Mouse (Mus musculus) gastrocnemius, adult 8-10 months (tissue): Measurements from ENCODE around the gene Tmem54. TPM values are rescaled to one million over a fixed set of nuclear protein-coding genes. Genes with fewer than 3 reads are reported as not detected.

Experiments
- DNase-seq, 2 experiments: peaks; one replicate each; pipeline ENCODE4 v3.0.0; 2022; ENCODE audit warnings: low spot score in 2 of 2
- total RNA-seq, 4 experiments: library from RNA; stranded (reverse); gene quantifications; 2 replicates each; pipeline ENCODE4 v1.2.4; 2022

Gene Tmem54
- total RNA-seq, 4 experiments from 2014 or later: not detected

DNA sequence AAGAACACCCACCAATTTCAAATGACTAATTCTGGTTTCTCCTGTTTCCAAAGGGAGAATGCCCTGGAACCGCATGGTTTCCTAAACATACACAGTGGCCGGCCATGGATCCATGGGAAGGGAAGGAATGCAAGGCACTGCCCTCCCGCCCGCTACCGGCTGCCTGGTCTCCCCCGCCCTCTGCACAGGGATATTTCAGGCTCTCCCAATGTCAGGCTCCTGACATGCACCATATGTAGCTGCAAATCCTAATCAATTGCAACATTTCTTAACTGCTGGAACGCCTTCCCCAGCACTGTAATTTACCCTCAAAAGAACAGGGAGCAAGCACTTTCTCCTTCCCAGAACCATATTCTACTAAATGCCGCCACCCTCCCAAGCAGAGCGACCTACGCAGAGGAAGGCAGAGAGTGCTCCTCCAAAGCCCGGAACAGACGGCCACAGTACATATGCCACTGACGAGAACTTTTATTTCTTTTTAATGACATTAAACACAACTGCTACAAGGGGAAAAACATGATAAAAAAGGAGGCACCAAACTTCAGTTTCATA is 42.3 kb downstream of the Tmem54 start:
- no peak for DNase-seq

DNA sequence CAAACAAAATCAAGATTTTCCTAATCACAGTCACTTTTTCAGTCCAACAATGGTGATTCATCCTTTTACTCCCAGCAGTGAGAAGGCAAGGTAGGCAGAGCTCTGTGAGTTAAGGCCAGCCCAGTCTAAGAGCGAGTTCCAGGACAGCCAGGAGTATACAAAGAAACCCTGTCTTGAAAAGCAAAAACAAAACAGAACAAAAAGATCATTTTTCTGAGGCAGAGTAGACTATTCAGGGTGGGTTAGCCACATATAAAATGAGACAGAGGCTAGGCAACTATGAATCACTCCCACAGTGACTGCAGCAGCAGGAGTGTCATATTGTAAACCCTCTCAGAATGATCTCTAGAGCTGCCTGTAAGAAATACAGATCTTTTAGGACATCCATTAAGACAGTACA is 44.0 kb downstream of the Tmem54 start:
- DNase-seq: no peak

DNA sequence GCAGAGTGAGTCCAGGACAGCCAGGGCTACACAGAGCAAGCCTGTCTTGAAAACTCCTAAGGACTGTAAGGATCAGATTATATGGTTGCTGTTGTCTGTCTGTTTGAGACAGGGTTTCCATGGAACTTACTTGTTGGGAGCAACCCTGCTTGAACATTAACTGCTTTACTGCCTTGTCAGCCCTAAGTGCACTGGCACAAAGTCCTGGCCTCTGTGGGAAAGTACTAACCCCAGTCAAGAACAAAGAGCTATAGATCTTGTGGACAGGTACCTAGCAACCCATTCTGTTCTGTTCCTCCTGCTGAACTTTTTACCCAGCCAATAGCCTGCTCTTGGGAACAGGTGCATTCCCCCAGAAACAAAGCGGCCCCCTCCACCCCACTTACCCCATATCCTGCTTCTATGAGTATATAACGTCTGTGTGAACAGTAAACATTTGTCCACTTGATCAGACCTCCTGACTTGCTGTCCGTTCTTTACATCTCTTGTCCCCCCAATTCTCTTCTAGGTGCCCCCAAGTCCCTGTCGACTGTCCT is 46.0 kb downstream of the Tmem54 start:
- no peak for DNase-seq

GRCm38 (mm10) chr4:129157541-129157940 is 52.2 kb downstream of the Tmem54 start:
- no peak for DNase-seq

- DNase-seq: no peak
Observed at GRCm38 (mm10) chr4:129158549-129158948, 53.2 kb downstream of the Tmem54 start.

GRCm38 (mm10) chr4:129161076-129161475 is 55.7 kb downstream of the Tmem54 start:
- no peak for DNase-seq

Other genes starting within 250 kb of the Tmem54 start
- gene Trim62, start 222.0 kb upstream of the Tmem54 start, total RNA-seq: under 1 TPM; 0.36 to 0.67 (median 0.45) TPM
- gene Azin2, start 143.1 kb upstream of the Tmem54 start, total RNA-seq: 1 to 10 TPM; 2.1 to 3.8 (median 2.7) TPM
- gene Ak2, start 113.6 kb upstream of the Tmem54 start, total RNA-seq: 10 to 100 TPM; 24.9 to 28.2 (median 26.3) TPM
- gene Rnf19b, start 47.3 kb upstream of the Tmem54 start, total RNA-seq: 10 to 100 TPM; 23.6 to 27.2 (median 25.0) TPM
- not detected for gene Hpca, start 16.5 kb downstream of the Tmem54 start, total RNA-seq
- 10 to 100 TPM; 48.3 to 65.7 (median 58.5) TPM for gene Fndc5, start 31.5 kb downstream of the Tmem54 start, total RNA-seq
- 1 to 10 TPM; 3.8 to 4.6 (median 4.4) TPM for gene S100pbp, start 84.2 kb downstream of the Tmem54 start, total RNA-seq
- gene Yars, start 84.2 kb downstream of the Tmem54 start, total RNA-seq: 10 to 100 TPM; 31.2 to 44.4 (median 35.3) TPM
- gene C77080, start 155.9 kb downstream of the Tmem54 start, total RNA-seq: 1 to 10 TPM in 1 of 4 experiments, under 1 TPM in 3; 0.58 to 1.6 (median 0.75) TPM
- gene Sync, start 182.1 kb downstream of the Tmem54 start, total RNA-seq: 10 to 100 TPM; 46.1 to 56.7 (median 48.1) TPM
- gene Rbbp4, start 229.8 kb downstream of the Tmem54 start, total RNA-seq: 10 to 100 TPM; 35.5 to 40.8 (median 40.0) TPM
- gene Zbtb8os, start 230.1 kb downstream of the Tmem54 start, total RNA-seq: 10 to 100 TPM; 24.3 to 32.6 (median 26.6) TPM